Mouse (Mus musculus): ENCODE results near the gene Gm10439. TPM values are rescaled to one million over a fixed set of nuclear protein-coding genes. Genes with fewer than 3 reads are reported as not detected.
"Not testable (repeated sequence)": the region's sequence is repeated elsewhere in the genome, so short reads cannot be mapped to it uniquely, and the experiment has no call there.

Gm10439 gene
- not detected in 2 replicates for polyA plus RNA-seq (2016; fragmentation: Nextera tagmentation; extraction: Ambion mirVana)

DNA sequence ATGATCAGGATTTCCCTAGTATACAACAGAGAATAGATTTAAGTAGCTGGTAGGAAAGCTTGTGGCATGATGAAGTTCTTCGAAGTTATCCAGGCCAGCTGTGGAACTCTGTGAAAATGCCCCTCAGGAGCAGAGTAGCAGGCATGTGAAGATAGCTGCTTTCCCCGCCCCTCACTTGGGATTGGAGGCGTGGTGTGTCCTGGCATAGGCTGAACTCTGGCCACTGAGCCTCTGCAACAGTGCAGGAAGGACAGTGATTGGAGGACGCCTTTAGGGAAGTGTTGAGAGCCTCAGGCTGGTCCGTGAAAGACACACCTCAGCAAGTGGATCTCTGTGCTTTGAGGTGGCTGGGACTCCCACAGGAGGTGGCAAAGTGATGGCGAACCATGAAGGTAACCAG lies at the start of gene Gm10439:
Gm10439 (plus strand) TSS at position 301 of the 400 bp plus-strand sequence.
- ATAC-seq (ENCODE audit: low FRiP score, low read depth); H3K4me3 ChIP-seq; H3K9me3 ChIP-seq; H3K27ac ChIP-seq (replicated peaks); H3K4me2 ChIP-seq (replicated peaks); H3K27me3 ChIP-seq; H3K9ac ChIP-seq (replicated peaks); H3K36me3 ChIP-seq; H3K4me1 ChIP-seq: not testable (repeated sequence)
- no CpG with 5 or more reads among the region's 6 CpGs for WGBS

Other genes starting within 250 kb of the Gm10439 start
- not detected in 2 replicates for gene Gm15085, start 147.0 kb upstream of the Gm10439 start, polyA plus RNA-seq (2016; fragmentation: Nextera tagmentation; extraction: Ambion mirVana)
- not detected in 2 replicates for gene Gm15097, start 189.9 kb downstream of the Gm10439 start, polyA plus RNA-seq (2016; fragmentation: Nextera tagmentation; extraction: Ambion mirVana)